Mouse (Mus musculus) testis, adult 2 months (tissue): Measurements from ENCODE around the gene Gpr157. TPM values are rescaled to one million over a fixed set of nuclear protein-coding genes. Genes with fewer than 3 reads are reported as not detected.
A peak's percentile ranks its signal among the peaks of the same experiment; 100 is the strongest.

Experiments used
- H3K27ac ChIP-seq: fragments of 200-500 bp; 2 replicates; pipeline ENCODE4 v1.5.1; 2012; ENCODE audit warnings: low read depth, low read length; ENCODE audit not compliant: control insufficient read depth, insufficient read depth
- H3K27me3 ChIP-seq: fragments of 200-500 bp; 2 replicates; pipeline ENCODE4 v1.6.1; 2012; ENCODE audit warnings: mild to moderate bottlenecking, low read length, moderate library complexity; ENCODE audit not compliant: control insufficient read depth, insufficient read depth
- H3K36me3 ChIP-seq: fragments of 200-500 bp; 2 replicates; pipeline ENCODE4 v1.6.1; 2012; ENCODE audit warnings: mild to moderate bottlenecking, low read length; ENCODE audit not compliant: control insufficient read depth, insufficient read depth
- H3K4me1 ChIP-seq: fragments of 200-500 bp; 2 replicates; pipeline ENCODE4 v1.6.1; 2012; ENCODE audit warnings: low read length; ENCODE audit not compliant: control insufficient read depth, insufficient read depth
- H3K4me3 ChIP-seq: fragments of 200-500 bp; 2 replicates; pipeline ENCODE4 v1.5.1; 2012; ENCODE audit warnings: low read depth, mild to moderate bottlenecking, low read length, moderate library complexity, mixed read lengths; ENCODE audit not compliant: control insufficient read depth
- CTCF ChIP-seq: fragments of 200-500 bp; IDR thresholded peaks from 2 replicates; pipeline ENCODE4 v1.5.1; 2012; ENCODE audit warnings: low read depth, mild to moderate bottlenecking, inconsistent platforms, low read length, moderate library complexity; ENCODE audit not compliant: control insufficient read depth, insufficient read depth, insufficient replicate concordance
- POLR2A ChIP-seq: fragments of 200-500 bp; IDR thresholded peaks from 2 replicates; pipeline ENCODE4 v1.6.1; 2012; ENCODE audit warnings: low read depth, mild to moderate bottlenecking, inconsistent platforms, low read length, moderate library complexity; ENCODE audit not compliant: control insufficient read depth
- polyA plus RNA-seq: library from polyadenylated mRNA; depleted of rRNA; stranded (reverse); fragments of >200 nt; gene quantifications from 2 replicates; pipeline ENCODE4 v1.2.3, GENCODE M21; 2012

Gpr157 gene
- polyA plus RNA-seq, 1 experiment = 0.96 TPM

DNA sequence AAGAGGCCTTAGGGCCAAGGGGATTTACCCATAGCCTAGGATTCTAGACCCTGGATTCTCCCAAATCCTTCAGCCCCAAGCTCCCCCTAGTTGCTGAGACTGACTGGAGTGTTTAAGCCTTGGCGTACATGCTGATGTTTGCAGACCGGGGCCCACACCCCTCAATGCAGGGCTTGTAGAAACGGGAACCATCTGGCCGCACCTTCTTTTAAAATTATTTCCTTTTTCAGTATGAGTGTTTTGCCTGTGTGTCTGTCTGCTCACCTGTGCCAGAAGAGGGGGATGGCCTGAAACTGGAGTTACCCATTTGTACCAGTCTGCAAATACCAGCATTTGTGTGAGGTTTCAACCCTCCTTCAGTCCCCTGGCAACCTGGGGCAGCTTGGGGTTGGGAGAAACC lies 10.7 kb downstream of the Gpr157 start:
- no peaks in the 10 kb centered on the region for H3K36me3 ChIP-seq
- no peak overlapping the region for H3K4me3 ChIP-seq
- no peak overlapping the region for H3K27ac ChIP-seq
- no peaks in the 10 kb centered on the region for H3K27me3 ChIP-seq
- TF ChIP-seq POLR2A (no peak), CTCF (no peak)
- H3K4me1 ChIP-seq = peaks cover 7% of the 10 kb centered on the region

- no peaks in the 10 kb centered on the region for H3K27me3 ChIP-seq
- no peak overlapping the region for H3K27ac ChIP-seq
- peak; percentile 85 for TF ChIP-seq CTCF
- no peak for TF ChIP-seq POLR2A
- no peaks in the 10 kb centered on the region for H3K36me3 ChIP-seq
- H3K4me1 ChIP-seq = peaks cover 3% of the 10 kb centered on the region
- H3K4me3 ChIP-seq = no peak overlapping the region
These were observed 11.7 kb downstream of the Gpr157 start for GRCm38 (mm10) chr4:150098880-150099279.

GRCm38 (mm10) chr4:150102822-150103221 lies 15.7 kb downstream of the Gpr157 start:
- H3K36me3 ChIP-seq = no peaks in the 10 kb centered on the region
- no peaks in the 10 kb centered on the region; the same call in 1 of the 2 replicates for H3K4me1 ChIP-seq
- no peak overlapping the region for H3K27ac ChIP-seq
- no peaks in the 10 kb centered on the region for H3K27me3 ChIP-seq
- no peak for TF ChIP-seq POLR2A
- no peak overlapping the region for H3K4me3 ChIP-seq

DNA sequence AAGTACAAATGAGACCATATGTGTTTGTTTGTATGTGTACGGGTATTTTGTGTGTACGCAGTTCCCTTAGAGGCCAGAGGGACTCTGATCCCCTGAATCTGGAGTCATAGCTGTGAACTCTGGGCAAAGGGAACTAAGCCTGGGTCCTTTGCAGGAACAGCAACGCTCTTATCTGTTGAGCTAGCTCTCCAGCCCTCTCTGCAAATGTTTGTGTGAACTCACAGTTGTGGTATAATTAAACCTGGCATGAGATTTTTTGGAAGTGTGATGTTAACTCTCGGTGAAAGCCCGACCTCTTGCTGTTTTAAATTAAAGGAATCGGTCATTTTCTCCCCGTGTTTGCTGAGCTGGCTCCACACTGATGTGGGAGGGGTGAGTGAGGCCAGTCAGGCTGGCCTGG lies 18.5 kb downstream of the Gpr157 start:
- Histone ChIP-seq H3K36me3 (no peaks in the 10 kb centered on the region), H3K27me3 (no peaks in the 10 kb centered on the region), H3K27ac (no peak overlapping the region), H3K4me3 (no peak overlapping the region), H3K4me1 (no peaks in the 10 kb centered on the region; the same call in 1 of the 2 replicates)
- TF ChIP-seq POLR2A = no peak
- no peak for TF ChIP-seq CTCF

DNA sequence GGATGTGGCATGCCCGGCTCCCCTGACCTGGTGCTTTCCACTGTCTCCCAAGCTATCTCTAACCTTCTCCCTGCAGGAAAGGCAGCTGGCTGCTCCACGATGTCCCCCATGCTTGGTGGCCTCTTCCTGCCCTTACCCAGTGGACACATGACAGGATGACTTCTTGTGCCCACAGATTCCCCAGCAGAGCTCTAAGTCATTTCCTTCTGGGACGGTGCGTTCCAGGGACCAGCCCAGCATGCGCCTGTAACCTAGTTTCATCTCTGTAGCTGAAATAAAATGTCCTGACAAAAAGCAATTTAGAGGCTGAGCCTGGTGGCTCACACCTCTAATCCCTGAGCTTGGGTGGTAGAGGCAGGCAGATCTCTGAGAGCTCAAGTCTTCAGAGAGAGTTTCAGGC lies 19.5 kb downstream of the Gpr157 start:
- H3K27me3 ChIP-seq = no peaks in the 10 kb centered on the region
- no peak overlapping the region for H3K4me3 ChIP-seq
- H3K27ac ChIP-seq = no peak overlapping the region
- TF ChIP-seq POLR2A = no peak
- no peak for TF ChIP-seq CTCF
- no peaks in the 10 kb centered on the region; the same call in 1 of the 2 replicates for H3K4me1 ChIP-seq
- no peaks in the 10 kb centered on the region for H3K36me3 ChIP-seq

GRCm38 (mm10) chr4:150109636-150110035 lies 22.5 kb downstream of the Gpr157 start:
- TF ChIP-seq POLR2A (no peak), CTCF (no peak)
- Histone ChIP-seq H3K27ac (no peak overlapping the region), H3K27me3 (no peaks in the 10 kb centered on the region), H3K4me1 (no peaks in the 10 kb centered on the region; the same call in 1 of the 2 replicates), H3K4me3 (no peak overlapping the region), H3K36me3 (no peaks in the 10 kb centered on the region)

- Histone ChIP-seq H3K36me3 (no peaks in the 10 kb centered on the region), H3K27me3 (no peaks in the 10 kb centered on the region), H3K4me3 (no peak overlapping the region), H3K4me1 (no peaks in the 10 kb centered on the region; the same call in 1 of the 2 replicates), H3K27ac (no peak overlapping the region)
- TF ChIP-seq POLR2A = no peak
- no peak for TF ChIP-seq CTCF
These were observed 23.2 kb downstream of the Gpr157 start for GRCm38 (mm10) chr4:150110373-150110772.

- no peak overlapping the region for H3K27ac ChIP-seq
- no peaks in the 10 kb centered on the region for H3K36me3 ChIP-seq
- H3K4me3 ChIP-seq = no peak overlapping the region
- TF ChIP-seq POLR2A (no peak), CTCF (peak; percentile 87)
- no peaks in the 10 kb centered on the region; the same call in 1 of the 2 replicates for H3K4me1 ChIP-seq
- no peaks in the 10 kb centered on the region for H3K27me3 ChIP-seq
These were observed 25.7 kb downstream of the Gpr157 start for GRCm38 (mm10) chr4:150112867-150113266.
